Mouse (Mus musculus) small intestine, adult 2 months (tissue): ENCODE data around the gene Gm20388.

Experiments used
- CTCF ChIP-seq: fragments of 200-500 bp; IDR thresholded peaks from 2 replicates; pipeline ENCODE4 v1.5.1; 2012; ENCODE audit warnings: low read depth, mild to moderate bottlenecking, control low read depth, inconsistent platforms, low read length, moderate library complexity, mixed read lengths; ENCODE audit not compliant: insufficient replicate concordance, insufficient read length; ENCODE audit errors: extremely low read depth
- POLR2A ChIP-seq: fragments of 200-500 bp; IDR thresholded peaks from 2 replicates; pipeline ENCODE4 v1.6.1; 2012; ENCODE audit warnings: low read depth, mild to moderate bottlenecking, control low read depth, inconsistent platforms, low read length, moderate library complexity

- TF ChIP-seq POLR2A (no peak), CTCF (no peak)
These were observed 2.5 kb downstream of the Gm20388 start for GRCm38 (mm10) chr8:119913181-119913580.
